Mouse (Mus musculus) kidney, adult 2 months (tissue): ENCODE results near the gene Rab39. TPM values are rescaled to one million over a fixed set of nuclear protein-coding genes. Genes with fewer than 3 reads are reported as not detected.

ENCODE experiments used
- DNase-seq: peaks from one replicate; pipeline ENCODE4 v3.0.0; 2021
- H3K27ac ChIP-seq: fragments of 200-500 bp; 2 replicates; pipeline ENCODE4 v1.5.1; 2012; ENCODE audit warnings: low read depth, low read length, control low read depth, inconsistent platforms; ENCODE audit not compliant: insufficient read depth
- H3K27me3 ChIP-seq: fragments of 200-500 bp; replicated peaks from 2 replicates; pipeline ENCODE4 v1.6.1; 2012; ENCODE audit warnings: mild to moderate bottlenecking, moderate library complexity, low read length, inconsistent platforms; ENCODE audit not compliant: control insufficient read depth, insufficient read depth
- H3K36me3 ChIP-seq: fragments of 200-500 bp; 2 replicates; pipeline ENCODE4 v1.6.1; 2012; ENCODE audit warnings: mild to moderate bottlenecking, moderate library complexity, low read length, inconsistent platforms; ENCODE audit not compliant: control insufficient read depth, insufficient read depth
- H3K4me1 ChIP-seq: fragments of 200-500 bp; 2 replicates; pipeline ENCODE4 v1.6.1; 2011; ENCODE audit warnings: low read length; ENCODE audit not compliant: control insufficient read depth, insufficient read depth
- H3K4me3 ChIP-seq: fragments of 200-500 bp; 2 replicates; pipeline ENCODE4 v1.5.1; 2011; ENCODE audit warnings: mild to moderate bottlenecking, low read depth, low read length, control low read depth; ENCODE audit not compliant: insufficient read depth
- CTCF ChIP-seq: fragments of 200-500 bp; conservative IDR thresholded peaks from 2 replicates; pipeline ENCODE4 v1.5.1; 2011; ENCODE audit warnings: low read depth, mild to moderate bottlenecking, control low read depth, low read length, moderate library complexity, mixed read lengths; ENCODE audit not compliant: insufficient read depth, insufficient read length
- POLR2A ChIP-seq: fragments of 200-500 bp; IDR thresholded peaks from one replicate; pipeline ENCODE4 v1.6.1; 2011; ENCODE audit warnings: low read depth, low read length, control low read depth
- WGBS: fragments of 180-500 bp; shearing (Covaris S2); methylation state at CpG from one replicate; pipeline ENCODE4 v1.1.7; 2018; 5-methylcytosine and 5-hydroxymethylcytosine counted together
- polyA plus RNA-seq: library from polyadenylated mRNA; depleted of rRNA; stranded (reverse); fragments of >200 nt; gene quantifications from 2 replicates; pipeline ENCODE4 v1.2.3, GENCODE M21; 2012; rRNA removed

Gene Rab39
- 0.08 and 0.11 TPM in 2 replicates for polyA plus RNA-seq

- TF ChIP-seq POLR2A (no peak), CTCF (no peak)
- Histone ChIP-seq H3K36me3 (no peaks in the 10 kb centered on the region), H3K27ac (no peak within 1 kb of the TSS), H3K4me1 (no peaks in the 10 kb centered on the region), H3K27me3 (no peaks in the 10 kb centered on the region; the same call in 1 of the 2 replicates), H3K4me3 (peak within 1 kb of the TSS; percentile 12; the same call in 1 of the 2 replicates)
- WGBS, result 2% methylated on average over 49 of the region's 49 CpGs
- peak; percentile 67 for DNase-seq
Measured at GRCm38 (mm10) chr9:53705992-53706696, at the start of gene Rab39. Gene Rab39, minus strand, starts transcription at chr9:53706232.

DNA sequence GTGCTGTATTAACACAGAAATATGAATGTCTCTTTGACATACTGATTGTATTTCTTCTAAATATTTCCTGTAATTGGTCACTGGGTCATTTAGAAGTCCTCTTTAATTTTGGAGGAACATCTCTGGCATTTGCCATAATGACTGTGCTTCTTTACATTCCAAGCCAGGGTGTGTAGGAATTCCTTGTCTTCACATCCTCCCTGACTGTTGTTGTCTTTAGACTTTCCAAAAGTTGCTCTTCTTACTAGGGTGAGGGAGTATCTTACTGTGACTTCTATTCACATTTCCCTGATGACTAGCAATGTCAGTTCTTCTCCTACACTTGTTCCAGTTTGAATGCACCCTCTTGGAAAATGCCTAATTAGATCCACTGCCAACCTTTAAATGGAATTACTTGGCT is 48.8 kb upstream of the Rab39 start:
- TF ChIP-seq POLR2A, result no peak
- TF ChIP-seq CTCF, result no peak
- Histone ChIP-seq H3K4me1 (no peaks in the 10 kb centered on the region), H3K36me3 (no peaks in the 10 kb centered on the region), H3K27ac (no peak overlapping the region), H3K27me3 (no peaks in the 10 kb centered on the region), H3K4me3 (no peak overlapping the region)
- no peak for DNase-seq

GRCm38 (mm10) chr9:53750899-53751298 is 44.9 kb upstream of the Rab39 start:
- Histone ChIP-seq H3K27ac (no peak overlapping the region), H3K4me3 (no peak overlapping the region), H3K36me3 (no peaks in the 10 kb centered on the region), H3K4me1 (no peaks in the 10 kb centered on the region), H3K27me3 (no peaks in the 10 kb centered on the region)
- 32% methylated on average over 5 of the region's 5 CpGs for WGBS
- TF ChIP-seq POLR2A (no peak), CTCF (peak; percentile 47)
- DNase-seq, result peak; percentile 12

DNA sequence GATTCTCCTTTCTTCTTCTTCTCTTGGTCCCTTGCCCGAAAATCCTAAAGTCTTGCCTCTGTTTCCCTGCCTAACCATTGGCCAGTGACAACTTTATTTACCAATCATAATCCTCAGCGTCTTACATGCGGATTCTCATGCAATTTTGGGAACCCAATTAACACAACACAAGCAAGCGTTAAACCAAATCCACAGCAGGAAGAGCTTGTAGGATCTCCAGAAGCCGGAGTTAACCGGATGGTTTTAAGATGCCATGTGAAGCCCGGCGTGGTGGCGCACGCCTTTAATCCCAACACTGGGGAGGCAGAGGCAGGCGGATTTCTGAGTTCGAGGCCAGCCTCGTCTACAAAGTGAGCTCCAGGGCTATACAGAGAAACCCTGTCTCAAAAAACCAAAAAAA is 44.4 kb upstream of the Rab39 start:
- Histone ChIP-seq H3K4me3 (no peak overlapping the region), H3K4me1 (no peaks in the 10 kb centered on the region), H3K27me3 (no peaks in the 10 kb centered on the region), H3K27ac (no peak overlapping the region), H3K36me3 (no peaks in the 10 kb centered on the region)
- WGBS, result 88% methylated on average over 13 of the region's 13 CpGs
- no peak for DNase-seq
- no peak for TF ChIP-seq CTCF
- no peak for TF ChIP-seq POLR2A

- 50% methylated on average over 3 of the region's 3 CpGs for WGBS
- DNase-seq, result no peak
Measured at GRCm38 (mm10) chr9:53740829-53741404, 34.9 kb upstream of the Rab39 start.

GRCm38 (mm10) chr9:53705491-53705991 is 491 bp downstream of the Rab39 start:
- TF ChIP-seq POLR2A (no peak), CTCF (no peak)
- under 1% methylated on average over 28 of the region's 28 CpGs for WGBS
- Histone ChIP-seq H3K27me3 (no peaks in the 10 kb centered on the region; the same call in 1 of the 2 replicates), H3K27ac (no peak overlapping the region), H3K4me3 (peak overlapping the region; percentile 12; the same call in 1 of the 2 replicates), H3K4me1 (no peaks in the 10 kb centered on the region), H3K36me3 (no peaks in the 10 kb centered on the region)
- peak; percentile 8 for DNase-seq

More at GRCm38 (mm10) chr9:53740829-53741404, 34.9 kb upstream of the Rab39 start:
- no peak for TF ChIP-seq POLR2A
- TF ChIP-seq CTCF, result no peak
- no peaks in the 10 kb centered on the region for H3K27me3 ChIP-seq
- no peak overlapping the region for H3K27ac ChIP-seq
- H3K4me1 ChIP-seq, result no peaks in the 10 kb centered on the region
- H3K4me3 ChIP-seq, result no peak overlapping the region
- H3K36me3 ChIP-seq, result no peaks in the 10 kb centered on the region

DNA sequence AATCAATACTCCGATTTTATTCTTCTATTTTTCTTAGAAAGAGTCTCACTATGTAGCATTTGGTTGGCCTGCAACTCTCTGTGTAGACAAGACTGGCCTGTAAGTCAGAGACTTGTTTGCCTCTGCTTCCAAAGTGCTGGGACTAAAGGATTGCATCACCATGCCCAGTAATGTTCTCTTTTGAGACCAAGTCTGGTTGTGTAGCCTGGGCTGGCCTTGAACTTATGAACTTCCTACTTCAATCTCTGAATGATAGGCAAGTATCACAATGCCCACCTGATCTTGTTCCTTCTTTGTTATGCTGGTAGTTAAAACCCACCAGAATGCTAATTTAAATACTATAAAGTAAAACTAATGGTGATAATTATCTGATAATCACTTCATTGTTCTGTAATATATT is 3.0 kb downstream of the Rab39 start:
- WGBS, result 92% methylated on average over 1 of the region's 1 CpGs
- H3K27ac ChIP-seq, result no peak overlapping the region
- H3K4me1 ChIP-seq, result no peaks in the 10 kb centered on the region
- H3K4me3 ChIP-seq, result no peak overlapping the region
- no peak for TF ChIP-seq POLR2A
- TF ChIP-seq CTCF, result no peak
- no peaks in the 10 kb centered on the region for H3K36me3 ChIP-seq
- DNase-seq, result no peak
- H3K27me3 ChIP-seq, result no peaks in the 10 kb centered on the region; the same call in 1 of the 2 replicates
